Mouse (Mus musculus): ENCODE data around the gene Otop1. TPM values are rescaled to one million over a fixed set of nuclear protein-coding genes. Genes with fewer than 3 reads are reported as not detected.

Otop1 gene
- total RNA-seq (2022) = not detected

DNA sequence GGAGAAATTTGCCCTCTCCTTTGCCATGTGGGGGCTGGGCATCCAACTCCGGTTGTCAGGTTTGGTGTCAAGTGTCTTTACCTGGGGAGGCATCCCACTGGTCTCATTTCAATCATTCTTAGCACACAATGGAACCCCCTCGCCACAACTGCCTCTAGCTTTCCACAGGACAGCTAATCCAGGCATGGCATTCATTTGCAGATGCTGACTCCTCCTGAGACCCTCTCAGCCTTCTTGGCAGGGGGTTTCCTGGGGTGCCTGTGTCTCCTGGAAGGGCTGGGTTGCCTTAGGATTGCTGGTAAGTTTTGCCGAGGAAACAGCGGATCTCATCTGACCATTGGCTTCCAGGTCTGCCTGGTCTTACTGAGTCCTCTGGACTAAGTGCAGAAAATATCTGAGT is at the start of gene Otop1:
TSS of gene Otop1 (plus strand) at position 202 of the 400 bp plus-strand sequence.
- no peak for DNase-seq (ENCODE audit: low spot score in 2 of 2)

DNA sequence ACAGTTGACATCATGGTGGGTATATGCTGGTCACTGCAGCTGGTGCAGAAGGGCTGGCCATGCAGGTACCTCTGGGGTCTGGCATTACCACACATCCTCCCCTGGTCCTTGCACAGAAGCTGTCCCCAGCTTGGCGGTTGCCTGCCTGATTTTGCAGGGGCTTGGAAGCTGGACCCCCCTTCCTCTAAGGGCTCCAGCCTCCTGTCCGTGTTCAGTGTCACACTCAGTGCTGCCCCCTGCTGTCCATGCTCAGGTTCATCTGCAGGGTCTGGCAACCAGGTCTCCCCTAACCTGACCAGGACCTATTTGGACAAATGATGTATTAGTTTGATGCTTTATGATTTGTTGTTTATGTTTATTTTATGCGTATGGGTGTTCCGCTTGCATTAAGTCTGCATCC is 40.4 kb upstream of the Otop1 start:
- DNase-seq (ENCODE audit: low spot score in 2 of 2) = no peak

DNA sequence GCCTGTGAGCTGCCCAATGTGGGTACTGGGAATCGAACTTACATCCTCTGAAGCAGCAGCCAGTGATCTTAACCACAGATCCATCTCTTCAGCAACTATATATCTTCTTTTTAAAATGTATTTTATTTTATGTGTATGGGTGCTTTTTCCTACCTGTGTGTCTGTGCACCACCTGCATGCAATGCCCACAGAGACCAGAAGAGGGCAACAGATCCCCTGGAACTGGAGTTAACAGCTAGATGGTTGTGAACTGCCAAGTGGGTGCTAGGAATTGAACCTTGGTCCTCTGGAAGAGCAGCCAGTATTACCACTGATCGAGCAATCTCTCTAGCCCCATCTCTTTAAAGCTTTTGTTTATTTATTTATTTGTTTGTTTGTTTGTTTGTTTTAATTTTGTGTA is 39.1 kb upstream of the Otop1 start:
- DNase-seq (ENCODE audit: low spot score in 2 of 2) = no peak

DNA sequence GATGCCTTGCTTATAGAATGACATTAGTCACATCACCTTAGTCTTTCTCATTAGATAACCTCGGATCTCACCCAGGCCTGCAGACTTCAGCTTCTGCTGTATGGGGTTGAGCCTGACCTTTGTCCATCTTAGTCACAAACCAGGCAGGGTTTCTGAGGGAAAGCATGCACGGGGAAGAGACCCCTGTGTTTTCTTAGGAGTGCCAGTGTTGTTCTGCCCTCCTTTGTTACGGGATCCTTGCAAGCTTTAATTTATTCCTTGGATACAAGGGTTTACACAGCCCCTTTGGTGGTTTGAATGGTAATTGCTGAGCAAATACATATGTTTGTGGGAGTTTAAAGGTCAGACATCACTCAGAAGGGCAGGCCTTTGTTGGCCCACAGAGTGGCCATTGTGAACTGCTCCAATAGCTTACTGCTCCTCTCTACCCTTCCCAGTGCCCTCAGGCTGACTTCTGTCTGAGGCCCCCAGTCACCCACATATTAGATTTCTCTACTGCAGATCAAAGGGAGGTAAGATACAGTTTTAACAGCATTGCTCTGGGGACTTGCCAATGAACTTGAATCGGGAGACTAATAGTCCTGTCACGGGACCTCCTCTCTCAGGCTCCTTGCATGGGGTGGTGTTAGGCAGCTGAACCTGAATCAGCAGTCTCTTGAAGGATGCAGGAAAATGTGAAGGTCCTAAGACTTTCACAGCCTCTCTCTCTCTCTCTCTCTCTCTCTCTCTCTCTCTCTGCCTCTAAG is 34.9 kb upstream of the Otop1 start:
- DNase-seq (ENCODE audit: low spot score in 2 of 2) = no peak

DNA sequence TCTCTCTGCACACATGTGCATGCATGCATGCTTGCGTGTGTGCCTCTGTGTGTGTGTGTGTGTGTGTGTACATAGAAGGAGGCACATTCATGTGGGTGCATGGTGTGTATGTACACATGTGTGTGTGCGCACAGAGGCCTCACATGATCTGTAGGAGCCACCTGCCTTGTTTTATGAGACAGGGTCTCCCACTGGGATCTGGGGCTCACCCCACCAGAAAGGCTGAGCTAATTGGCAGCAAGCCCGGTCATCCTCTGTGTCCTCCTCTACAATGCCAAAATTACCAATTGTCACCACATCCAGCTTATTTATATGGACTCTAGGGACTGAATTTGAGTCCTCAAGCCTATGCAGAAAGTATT is 34.3 kb upstream of the Otop1 start:
- DNase-seq (ENCODE audit: low spot score in 2 of 2) = no peak

DNA sequence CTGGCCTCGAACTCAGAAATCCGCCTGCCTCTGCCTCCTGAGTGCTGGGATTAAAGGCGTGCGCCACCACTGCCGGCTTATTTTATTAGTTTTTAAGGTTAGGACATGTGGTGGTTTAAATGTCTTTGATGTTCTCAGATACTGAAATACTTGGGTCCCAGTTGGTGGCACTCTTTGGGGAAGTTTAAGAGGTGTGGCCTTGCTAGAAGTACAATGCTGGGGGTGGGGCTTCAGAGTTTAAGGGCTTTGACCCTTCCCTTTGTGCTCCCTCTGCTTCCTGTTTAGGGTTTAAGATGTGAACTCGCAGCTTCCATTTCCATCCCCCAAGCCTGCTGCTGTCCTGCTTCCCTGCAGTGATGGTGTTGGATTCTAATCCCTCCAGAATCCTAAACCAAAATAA is 33.8 kb upstream of the Otop1 start:
- no peak for DNase-seq (ENCODE audit: low spot score in 2 of 2)

DNA sequence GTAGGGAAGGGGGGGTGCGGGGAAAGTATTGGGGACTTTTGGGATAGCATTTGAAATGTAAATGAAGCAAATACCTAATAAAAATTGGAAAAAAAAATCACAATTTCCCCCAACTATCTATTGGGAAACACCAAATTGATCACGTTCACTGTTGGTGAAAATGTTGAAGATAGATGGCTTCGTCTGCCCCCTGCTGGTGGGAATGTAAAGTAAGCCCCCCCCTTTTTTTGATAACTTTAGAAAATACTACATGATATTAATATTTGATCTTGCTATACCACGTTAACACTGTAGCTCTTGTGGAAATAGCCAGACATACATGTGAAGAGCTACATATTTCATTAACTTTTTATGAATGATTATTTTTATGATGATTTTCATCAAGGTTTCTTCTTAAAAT is 20.6 kb upstream of the Otop1 start:
- no peak for DNase-seq (ENCODE audit: low spot score in 2 of 2)

DNA sequence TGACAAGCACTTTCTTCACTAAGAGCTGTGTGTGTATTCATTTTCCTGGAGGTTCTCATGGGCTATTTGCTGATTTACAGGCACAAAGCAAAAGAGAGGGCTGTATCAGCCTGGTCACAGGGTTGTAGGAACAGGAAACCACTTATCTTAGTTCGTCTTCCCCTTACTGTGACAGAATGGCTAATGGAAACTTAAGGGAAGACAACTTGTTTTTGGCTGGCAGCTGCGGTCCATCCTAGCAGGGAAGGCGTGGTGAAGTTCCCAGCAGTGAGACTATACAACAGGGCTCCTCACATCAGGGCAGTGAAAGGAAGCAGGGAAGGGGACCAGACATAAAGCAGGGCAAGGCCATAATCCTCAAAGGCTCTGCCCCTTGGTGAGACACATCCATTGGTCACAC is 20.1 kb upstream of the Otop1 start:
- DNase-seq (ENCODE audit: low spot score in 2 of 2) = no peak

DNA sequence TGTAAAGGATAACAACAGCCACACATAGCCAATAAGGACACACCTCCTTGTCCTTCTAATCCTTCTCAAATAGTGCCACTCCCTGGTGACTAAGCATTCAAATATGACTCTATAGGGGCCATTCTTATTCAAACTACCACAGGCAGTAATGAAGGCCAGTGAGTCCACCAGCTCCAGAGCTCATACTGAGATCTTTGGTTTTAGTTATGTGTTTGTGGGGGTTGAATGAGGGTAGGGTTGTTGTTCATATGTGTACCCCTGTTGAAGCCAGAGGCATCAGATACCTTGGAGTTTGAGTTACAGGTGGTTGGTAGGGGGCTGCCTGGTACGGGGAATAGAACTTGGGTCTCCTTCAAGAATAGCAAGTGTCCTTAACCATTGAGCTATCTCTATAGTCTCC is 19.2 kb upstream of the Otop1 start:
- no peak for DNase-seq (ENCODE audit: low spot score in 2 of 2)

DNA sequence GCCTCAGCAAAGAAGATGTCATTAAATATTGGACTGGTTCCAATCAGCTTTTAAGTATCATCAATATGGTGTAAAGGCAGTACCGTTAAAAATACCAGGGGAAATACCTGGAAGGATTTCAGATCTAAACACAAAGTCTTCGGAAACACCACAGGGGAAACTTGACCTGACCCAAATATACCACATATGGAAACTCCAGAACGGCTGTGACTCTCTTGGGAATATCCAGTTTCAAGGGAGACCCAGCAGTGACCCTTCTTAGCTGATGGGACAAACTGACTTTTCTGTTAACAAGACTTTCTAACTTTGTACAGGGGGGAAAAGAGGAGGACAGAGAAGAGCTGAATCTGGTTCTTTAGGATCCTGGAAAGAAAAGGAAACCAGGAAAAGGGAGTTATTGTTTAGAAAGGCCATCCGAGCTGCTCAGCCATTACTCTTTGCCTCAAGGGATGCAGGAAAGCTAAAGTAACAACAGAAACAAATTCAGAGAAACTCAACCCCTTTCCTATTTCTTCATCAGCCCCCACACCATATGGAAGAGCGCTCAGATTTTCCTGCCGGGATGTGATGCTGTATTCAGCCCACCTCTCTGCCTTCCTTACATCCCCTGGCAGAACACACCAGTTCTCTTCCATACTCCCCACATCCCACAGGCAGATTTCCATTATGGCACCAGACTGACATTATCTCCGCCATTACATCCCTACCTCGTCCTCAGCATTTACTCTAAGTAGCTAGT is 17.6 kb upstream of the Otop1 start:
- DNase-seq (ENCODE audit: low spot score in 2 of 2) = no peak

DNA sequence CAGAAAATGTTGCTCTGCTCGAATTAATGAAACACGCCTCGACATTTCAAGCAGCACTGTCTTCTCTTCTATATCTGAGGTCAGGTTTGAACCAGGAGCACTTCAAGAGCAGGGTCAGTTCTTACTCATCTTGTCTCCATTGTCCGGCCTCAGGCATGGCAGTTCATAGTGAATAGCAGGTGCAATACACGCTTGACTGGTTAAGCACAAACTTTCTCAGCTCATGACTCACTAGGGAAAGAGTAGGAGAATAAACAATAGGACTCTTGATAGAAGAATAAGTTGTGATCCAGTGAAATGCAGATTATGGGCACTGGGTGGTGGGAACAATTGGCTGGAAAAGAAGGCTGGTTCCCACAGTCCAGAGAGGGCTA is 17.0 kb upstream of the Otop1 start:
- no peak for DNase-seq (ENCODE audit: low spot score in 2 of 2)

DNA sequence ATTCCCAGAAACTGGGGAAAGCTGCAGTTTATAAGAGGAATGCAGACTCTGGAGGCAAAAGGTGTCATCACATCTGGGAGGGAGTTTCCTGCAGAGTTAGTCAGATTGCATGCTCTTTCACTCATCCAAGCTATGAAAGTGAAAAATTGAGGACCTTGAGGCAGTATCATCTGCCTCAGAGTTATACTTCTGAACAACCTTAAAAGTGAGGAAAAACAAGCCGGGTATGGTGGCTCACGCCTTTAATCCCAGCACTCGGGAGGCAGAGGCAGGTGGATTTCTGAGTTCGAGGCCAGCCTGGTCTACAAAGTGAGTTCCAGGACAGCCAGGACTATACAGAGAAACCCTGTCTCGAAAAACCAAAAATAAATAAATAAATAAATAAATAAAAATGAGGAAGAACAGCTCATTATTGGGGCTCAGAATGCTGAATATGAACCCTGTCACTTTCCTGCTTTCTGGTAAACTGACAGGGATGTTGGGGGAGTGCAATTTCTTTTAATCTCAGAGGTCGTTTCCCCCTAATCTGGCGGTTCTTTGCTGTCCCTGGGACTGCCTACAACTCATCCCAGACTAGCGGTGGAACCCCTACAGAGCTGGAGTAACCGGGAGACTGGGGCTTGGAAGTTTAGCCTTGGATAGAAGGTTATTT is 16.2 kb upstream of the Otop1 start:
- DNase-seq (ENCODE audit: low spot score in 2 of 2) = no peak

DNA sequence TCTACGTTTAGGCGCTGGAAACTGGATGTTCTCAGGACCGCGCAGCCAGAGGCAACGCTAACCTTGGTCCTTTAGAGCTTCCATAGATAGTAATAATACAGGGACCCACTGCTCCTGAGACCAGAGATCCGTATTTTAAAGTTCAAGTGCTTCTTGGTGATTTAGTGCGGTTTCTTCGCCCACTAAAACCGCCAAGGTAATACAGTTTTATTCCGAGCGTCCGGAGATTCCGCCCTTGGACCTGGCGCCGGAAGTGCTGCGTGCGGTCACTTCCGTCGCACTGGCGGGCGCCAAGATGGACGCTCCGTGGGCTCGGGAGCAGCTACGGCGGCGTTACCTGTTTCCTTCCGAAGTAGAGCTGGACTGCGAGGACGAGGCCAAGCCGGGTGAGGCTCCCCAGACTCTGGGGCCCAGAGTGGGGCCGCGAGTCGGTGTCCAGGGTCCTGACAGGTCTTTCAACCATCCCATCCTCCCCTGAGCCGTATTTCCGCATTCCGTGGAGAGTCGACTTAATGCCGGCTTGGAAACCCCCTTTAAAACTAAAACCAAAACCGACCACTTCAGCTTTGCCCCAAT is 15.6 kb upstream of the Otop1 start, which contains the start of gene Tmem128:
TSS of gene Tmem128 (plus strand) at position 79 of the 576 bp plus-strand sequence.
- peak; percentile 36 to 66 for DNase-seq (ENCODE audit: low spot score in 2 of 2)

DNA sequence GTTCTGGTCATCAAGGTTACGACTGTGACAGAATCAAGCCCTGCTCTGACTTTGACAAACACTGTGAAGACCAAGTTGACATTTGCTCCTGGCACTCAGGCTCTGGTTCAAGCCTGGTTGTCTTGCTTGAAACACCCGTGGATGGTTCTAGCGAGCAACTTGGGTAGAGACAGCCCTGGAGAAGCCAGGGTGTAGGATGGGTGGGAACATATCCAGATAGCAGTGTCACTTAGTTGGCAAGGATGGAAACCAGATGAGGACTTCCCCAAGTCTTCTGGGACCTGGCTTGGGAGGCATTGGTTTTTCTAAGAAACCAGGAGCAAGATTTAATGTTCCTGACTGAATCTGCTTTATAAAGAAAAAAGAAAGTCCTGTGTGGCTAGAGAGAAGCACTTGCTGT is 4.8 kb upstream of the Otop1 start:
- no peak for DNase-seq (ENCODE audit: low spot score in 2 of 2)

DNA sequence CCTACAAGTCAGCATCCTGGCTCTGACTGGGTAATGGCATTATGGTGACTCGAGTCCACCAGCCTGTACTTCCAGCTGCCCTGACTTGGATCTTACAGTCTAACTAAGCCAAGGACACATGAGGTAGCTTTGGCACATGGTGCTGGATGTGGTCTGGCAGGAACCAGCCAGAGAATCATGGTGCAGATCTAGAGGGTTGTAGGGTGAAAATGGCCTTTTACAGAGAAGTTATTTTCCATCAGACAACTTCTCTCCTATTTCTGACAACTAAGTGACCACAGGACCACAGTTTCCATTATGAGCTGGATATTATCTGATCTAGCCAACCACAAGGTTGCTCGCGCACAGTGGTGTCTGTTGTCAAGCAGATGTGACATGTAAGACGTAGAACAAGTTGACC is 1.9 kb upstream of the Otop1 start:
- no peak for DNase-seq (ENCODE audit: low spot score in 2 of 2)

DNA sequence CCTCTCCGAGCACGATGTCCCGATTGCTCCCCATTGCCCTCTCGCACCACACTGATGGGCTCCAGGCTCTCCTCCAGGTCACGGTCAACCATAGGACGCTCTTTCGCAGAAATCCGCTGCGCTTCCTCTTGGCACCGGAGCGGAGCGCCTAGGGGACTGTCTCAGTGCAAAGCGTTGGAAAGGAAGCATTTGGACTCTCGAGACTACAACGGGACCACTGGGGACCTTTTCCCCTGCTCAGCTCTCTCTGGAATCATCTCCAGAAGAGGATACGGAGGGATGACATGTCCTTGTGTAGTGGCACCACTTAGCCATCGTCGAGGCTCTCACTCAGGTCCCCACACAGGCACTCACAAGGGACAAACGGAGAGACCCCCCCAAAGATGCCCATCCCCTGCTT is 679 bp downstream of the Otop1 start:
- DNase-seq (ENCODE audit: low spot score in 2 of 2) = no peak

DNA sequence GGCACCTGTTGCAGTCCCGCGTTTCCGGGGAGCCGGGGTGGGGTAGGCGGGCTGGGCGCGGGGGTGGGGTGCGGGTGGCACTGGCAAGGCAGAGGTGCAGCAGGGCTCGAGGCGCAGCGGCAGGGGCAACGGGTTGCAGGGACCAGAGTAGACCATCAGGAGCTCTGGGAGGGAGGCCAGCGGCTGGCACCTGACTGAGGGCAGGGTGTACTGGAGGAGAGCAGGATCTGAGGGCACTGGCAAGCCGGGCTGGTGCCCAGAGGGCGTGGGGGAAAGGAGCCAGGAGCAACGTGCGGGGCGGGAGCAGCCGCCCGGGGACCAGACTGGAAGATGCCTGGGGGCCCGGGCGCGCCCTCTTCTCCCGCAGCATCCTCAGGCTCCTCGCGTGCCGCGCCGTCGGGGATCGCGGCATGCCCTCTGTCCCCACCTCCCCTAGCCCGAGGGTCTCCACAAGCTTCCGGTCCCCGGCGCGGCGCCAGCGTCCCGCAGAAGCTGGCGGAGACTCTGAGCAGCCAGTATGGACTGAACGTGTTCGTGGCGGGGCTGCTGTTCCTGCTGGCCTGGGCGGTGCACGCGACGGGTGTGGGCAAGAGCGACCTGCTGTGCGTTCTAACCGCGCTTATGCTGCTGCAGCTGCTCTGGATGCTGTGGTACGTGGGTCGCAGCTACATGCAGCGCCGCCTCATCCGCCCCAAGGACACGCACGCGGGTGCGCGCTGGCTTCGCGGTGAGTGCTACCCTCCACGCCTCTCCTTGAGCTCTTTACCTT is 1.5 kb downstream of the Otop1 start:
- DNase-seq (ENCODE audit: low spot score in 2 of 2) = no peak

DNA sequence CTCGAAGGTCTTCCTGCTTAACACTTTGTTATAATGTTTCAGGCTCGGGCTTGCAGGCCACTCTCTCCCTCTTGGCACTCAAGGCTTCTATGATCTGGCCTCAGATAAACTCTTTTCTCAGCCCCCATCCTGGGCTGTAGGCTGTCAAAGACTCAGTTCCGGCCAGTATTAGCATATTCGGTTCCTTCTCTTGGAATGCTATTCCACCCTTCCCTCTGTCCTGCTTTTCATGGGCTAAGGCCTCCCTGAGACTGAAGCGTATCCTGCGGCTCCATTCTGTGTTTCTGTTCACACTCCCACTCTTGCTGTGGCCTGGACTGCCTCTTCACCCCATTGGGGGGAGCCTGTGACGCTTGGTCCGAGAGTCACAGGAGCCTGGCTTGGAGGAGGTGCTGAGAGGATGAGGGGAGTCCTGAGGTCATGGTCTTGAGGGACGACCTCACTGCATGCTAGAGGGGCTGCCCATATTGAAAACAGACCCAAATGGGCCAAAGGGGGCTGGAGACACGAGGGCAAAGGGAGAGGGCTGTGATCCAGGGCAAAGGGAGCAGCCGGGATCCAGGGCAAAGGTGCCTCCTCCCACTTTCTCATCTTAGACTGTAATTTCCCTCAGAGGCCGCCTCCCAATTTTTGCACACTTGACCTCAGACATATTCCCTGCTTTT is 2.3 kb downstream of the Otop1 start:
- no peak for DNase-seq (ENCODE audit: low spot score in 2 of 2)

DNA sequence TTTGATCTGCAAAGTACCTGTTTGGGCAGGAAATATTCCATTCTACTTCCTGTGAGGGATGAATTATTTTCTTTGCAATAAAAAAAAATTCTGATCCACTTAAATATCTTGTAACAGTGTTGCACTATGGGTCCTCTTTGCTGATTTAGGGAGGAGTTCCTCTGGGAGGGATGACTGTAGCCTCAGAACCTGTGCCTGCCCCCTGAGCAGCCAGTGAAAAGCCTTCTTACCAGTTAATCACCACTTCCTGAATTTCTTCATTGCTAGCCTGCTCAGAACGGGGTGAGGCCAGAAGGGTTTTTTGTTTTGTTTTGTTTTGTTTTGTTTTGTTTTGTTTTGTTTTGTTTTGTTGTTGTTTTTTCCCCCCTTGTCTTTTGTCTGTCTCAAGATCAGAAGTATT is 4.3 kb downstream of the Otop1 start:
- DNase-seq (ENCODE audit: low spot score in 2 of 2) = no peak

DNA sequence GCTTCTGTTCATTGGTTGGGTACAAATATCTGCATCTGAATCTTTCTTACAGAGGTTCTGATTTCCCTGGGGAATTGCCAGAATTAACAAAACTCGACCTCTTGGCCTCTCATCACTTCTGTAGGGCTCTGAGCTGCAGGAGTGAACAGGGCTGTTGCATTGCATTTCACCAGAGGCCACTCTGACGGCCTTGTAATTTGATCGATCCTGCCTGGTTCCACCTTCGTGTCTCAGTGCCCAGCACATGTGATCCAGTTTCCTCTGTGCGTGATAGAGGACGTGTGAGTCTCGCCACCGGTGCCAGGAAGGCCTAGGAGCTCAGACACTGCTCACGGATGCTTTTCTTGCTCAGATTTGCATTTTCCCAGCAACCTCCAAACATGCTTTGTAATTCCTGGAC is 10.0 kb downstream of the Otop1 start:
- no peak for DNase-seq (ENCODE audit: low spot score in 2 of 2)

DNA sequence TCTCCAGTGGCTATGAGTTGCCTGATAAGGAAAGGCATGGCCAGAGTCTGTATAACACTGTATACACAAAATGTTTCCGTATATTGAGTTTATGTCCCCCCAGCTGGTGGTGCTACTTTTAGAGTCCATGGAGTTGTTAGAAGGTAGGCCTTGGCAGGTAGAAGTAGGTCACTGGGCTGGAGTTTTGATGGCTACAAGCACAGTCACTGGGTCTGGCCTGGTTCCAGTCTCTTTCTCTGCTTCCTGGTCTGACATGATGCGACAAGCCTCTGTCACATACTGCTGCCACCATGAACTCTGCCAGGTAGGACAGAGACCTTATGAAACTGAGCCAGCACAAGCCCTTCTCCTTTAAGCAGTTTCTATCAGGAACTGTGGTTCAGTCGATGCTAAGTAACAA is 12.7 kb downstream of the Otop1 start:
- no peak for DNase-seq (ENCODE audit: low spot score in 2 of 2)

Measured in layer of hippocampus, adult 8-10 months (tissue).